Mouse (Mus musculus): ENCODE measurements around the gene Vps11. TPM values are rescaled to one million over a fixed set of nuclear protein-coding genes. Genes with fewer than 3 reads are reported as not detected.
"Not testable (repeated sequence)": the region's sequence is repeated elsewhere in the genome, so short reads cannot be mapped to it uniquely, and the experiment has no call there.

The Vps11 gene
- total and polyA plus RNA-seq, 2 experiments from 2014 or later: 17.7 to 27.8 TPM

DNA sequence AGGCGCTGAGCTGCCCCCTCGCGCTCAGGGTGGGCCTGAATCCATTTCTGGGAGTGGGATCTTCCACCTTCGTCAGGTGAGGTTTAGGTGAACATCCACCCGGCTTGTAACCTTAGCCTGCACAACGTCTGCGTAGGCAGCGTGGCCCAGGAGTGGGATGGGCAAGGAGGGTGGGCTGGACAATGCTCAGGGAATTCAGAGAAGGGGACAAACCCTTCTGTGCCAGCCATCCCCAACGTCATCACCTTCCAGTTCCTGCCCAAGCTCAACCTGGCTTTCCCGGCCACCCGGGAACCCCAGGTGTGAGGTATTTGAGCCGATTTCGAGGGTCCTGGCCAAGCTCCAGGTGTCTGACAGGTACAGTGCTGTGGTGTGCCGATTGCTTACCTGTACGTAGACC, 18.4 kb upstream of the Vps11 start:
- no peak for ATAC-seq (ENCODE audit: insufficient read depth, low read depth)
- 5% methylated on average over 15 of the region's 15 CpGs for WGBS

DNA sequence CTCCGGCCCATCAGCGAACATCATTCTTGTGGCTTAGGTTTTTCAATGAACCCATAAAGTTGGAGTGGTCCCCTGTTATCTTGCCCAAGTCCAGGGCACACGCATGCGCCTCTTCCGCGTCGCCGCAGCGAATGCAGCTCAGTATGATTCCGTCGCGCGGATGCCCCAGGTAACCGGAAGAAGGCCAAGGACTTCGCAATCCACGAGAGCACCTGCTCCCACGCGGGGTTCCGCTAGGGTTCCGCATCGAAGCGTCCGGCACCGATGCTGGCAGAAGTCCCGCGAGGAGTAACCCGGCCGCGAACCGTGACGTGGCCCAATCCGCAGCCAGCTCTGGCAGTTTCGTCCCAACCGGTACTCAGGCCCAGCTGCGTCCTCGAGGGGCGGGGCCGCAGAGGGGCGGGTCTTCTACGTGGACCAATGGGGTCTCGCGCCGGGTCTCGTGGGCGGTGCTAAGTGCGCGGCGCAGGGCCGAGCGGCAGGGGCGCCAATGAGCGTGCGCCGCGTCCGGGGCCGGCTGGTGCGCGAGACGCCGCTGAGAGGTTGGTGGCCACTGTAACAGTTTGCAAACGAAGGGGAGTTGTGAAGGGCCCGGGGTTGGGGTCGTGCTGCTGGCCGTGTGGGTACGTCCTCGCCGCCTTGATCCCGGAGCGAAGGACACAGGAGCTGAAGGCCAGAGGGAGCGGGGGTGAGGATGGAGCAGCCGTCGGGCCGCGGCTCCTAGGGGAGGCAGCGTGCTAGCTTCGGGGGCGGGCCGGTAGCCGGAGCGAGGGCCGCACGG, 17.8 kb upstream of the Vps11 start, which contains the start of gene Hyou1:
Hyou1 (plus strand) TSS at position 437 of the 781 bp plus-strand sequence.
- Histone ChIP-seq H3K27ac (ENCODE audit: low read depth) (peak within 1 kb of the TSS; percentile 73), H3K9me3 (replicated peaks; ENCODE audit: control insufficient read depth, low read length) (no peaks in the 10 kb centered on the region), H3K27me3 (ENCODE audit: control insufficient read depth, insufficient read depth, low read length) (no peaks in the 10 kb centered on the region), H3K36me3 (replicated peaks; ENCODE audit: control insufficient read depth, insufficient read depth, low read length) (peaks cover 37% of the 10 kb centered on the region), H3K4me3 (ENCODE audit: low read depth, low read length) (peak within 1 kb of the TSS; percentile 62), H3K4me2 (ENCODE audit: low read depth, low read length) (peak within 1 kb of the TSS; percentile 87), H3K9ac (replicated peaks; ENCODE audit: low read depth, low read length) (peak within 1 kb of the TSS; percentile 78), H3K4me1 (ENCODE audit: control insufficient read depth, insufficient read depth) (peaks cover 15% of the 10 kb centered on the region)
- ATAC-seq (ENCODE audit: insufficient read depth, low read depth) (peak; percentile 99), DNase-seq (ENCODE audit: low spot score) (peak; percentile 97)
- peak; percentile 15; the same call in 1 of the 2 replicates for TF ChIP-seq EP300 (IDR thresholded peaks at IDR 0.05; ENCODE audit: low read depth)
- TF ChIP-seq CTCF (IDR thresholded peaks at IDR 0.05; ENCODE audit: low read depth): peak; percentile 37
- 0% methylated on average over 82 of the region's 83 CpGs for WGBS

More for the DNA sequence above, 18.4 kb upstream of the Vps11 start:
- TF ChIP-seq EP300 (IDR thresholded peaks at IDR 0.05; ENCODE audit: low read depth) (no peak), CTCF (IDR thresholded peaks at IDR 0.05; ENCODE audit: low read depth) (no peak)
- H3K4me1 ChIP-seq (ENCODE audit: control insufficient read depth, insufficient read depth): peaks cover 15% of the 10 kb centered on the region
- no peaks in the 10 kb centered on the region for H3K27me3 ChIP-seq (ENCODE audit: control insufficient read depth, insufficient read depth, low read length)
- peak overlapping the region; percentile 69 for H3K27ac ChIP-seq (ENCODE audit: low read depth)
- H3K4me2 ChIP-seq (ENCODE audit: low read depth, low read length): peak overlapping the region; percentile 87
- no peaks in the 10 kb centered on the region for H3K9me3 ChIP-seq (replicated peaks; ENCODE audit: control insufficient read depth, low read length)
- DNase-seq (ENCODE audit: low spot score): no peak
- H3K4me3 ChIP-seq (ENCODE audit: low read depth, low read length): peak overlapping the region; percentile 62
- peaks cover 43% of the 10 kb centered on the region for H3K36me3 ChIP-seq (replicated peaks; ENCODE audit: control insufficient read depth, insufficient read depth, low read length)
- H3K9ac ChIP-seq (replicated peaks; ENCODE audit: low read depth, low read length): peak overlapping the region; percentile 71

DNA sequence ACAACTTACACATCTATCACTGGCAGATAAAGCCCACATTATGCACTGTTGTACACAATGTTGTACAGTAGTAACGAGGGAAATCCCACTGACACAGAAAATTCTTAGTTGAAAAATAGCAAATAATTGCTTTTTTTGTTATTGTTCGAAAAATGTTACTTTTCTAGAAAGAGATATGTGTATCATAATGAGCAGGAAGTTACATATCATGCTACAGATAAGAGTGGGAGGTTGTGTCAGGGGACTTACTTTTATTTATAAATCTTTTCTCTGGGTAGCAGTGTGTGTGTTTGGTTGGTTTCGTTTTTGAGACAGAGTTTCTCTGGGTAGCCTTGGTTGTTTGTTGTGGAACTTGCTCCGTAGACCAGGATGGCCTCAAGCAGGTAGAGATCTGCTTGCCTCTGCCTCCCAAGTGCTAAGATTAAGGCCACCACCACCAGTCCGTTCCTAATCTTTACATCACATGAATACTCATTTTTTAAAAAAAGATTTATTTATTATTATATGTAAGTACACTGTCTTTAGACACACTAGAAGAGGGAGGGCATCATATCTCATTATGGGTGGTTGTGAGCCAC, 16.8 kb upstream of the Vps11 start:
- H3K4me2 ChIP-seq (ENCODE audit: low read depth, low read length): peak overlapping the region; percentile 71
- no peaks in the 10 kb centered on the region for H3K9me3 ChIP-seq (replicated peaks; ENCODE audit: control insufficient read depth, low read length)
- DNase-seq (ENCODE audit: low spot score): no peak
- H3K4me1 ChIP-seq (ENCODE audit: control insufficient read depth, insufficient read depth): peaks cover 15% of the 10 kb centered on the region
- H3K27ac ChIP-seq (ENCODE audit: low read depth): no peak overlapping the region
- WGBS: 80% methylated on average over 5 of the region's 5 CpGs
- H3K36me3 ChIP-seq (replicated peaks; ENCODE audit: control insufficient read depth, insufficient read depth, low read length): peaks cover 27% of the 10 kb centered on the region
- H3K9ac ChIP-seq (replicated peaks; ENCODE audit: low read depth, low read length): peak overlapping the region; percentile 78; the same call in 1 of the 2 replicates
- peak overlapping the region; percentile 62 for H3K4me3 ChIP-seq (ENCODE audit: low read depth, low read length)
- ATAC-seq (ENCODE audit: insufficient read depth, low read depth): no peak
- H3K27me3 ChIP-seq (ENCODE audit: control insufficient read depth, insufficient read depth, low read length): no peaks in the 10 kb centered on the region
- TF ChIP-seq EP300 (IDR thresholded peaks at IDR 0.05; ENCODE audit: low read depth) (no peak), CTCF (IDR thresholded peaks at IDR 0.05; ENCODE audit: low read depth) (no peak)

DNA sequence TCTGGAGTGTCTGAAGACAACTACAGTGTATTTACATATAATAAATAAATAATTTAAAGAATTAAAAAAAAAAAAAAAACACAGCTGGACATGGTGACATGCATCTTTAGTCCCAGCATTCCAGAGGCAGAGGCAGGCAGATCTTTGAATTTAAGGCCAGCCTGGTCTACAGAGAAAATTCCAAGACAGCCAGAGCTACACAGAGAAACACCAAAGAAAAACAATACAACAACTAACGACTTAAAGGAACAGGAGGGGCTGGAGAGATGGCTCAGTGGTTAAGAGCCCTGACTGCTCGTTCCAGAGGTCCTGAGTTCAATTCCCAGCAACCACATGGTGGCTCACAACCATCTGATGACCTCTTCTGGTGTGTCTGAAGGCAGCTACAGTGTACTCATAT, 15.9 kb upstream of the Vps11 start:
- H3K27me3 ChIP-seq (ENCODE audit: control insufficient read depth, insufficient read depth, low read length); H3K4me2 ChIP-seq (ENCODE audit: low read depth, low read length); H3K9me3 ChIP-seq (replicated peaks; ENCODE audit: control insufficient read depth, low read length); H3K27ac ChIP-seq (ENCODE audit: low read depth); ATAC-seq (ENCODE audit: insufficient read depth, low read depth); H3K9ac ChIP-seq (replicated peaks; ENCODE audit: low read depth, low read length); H3K4me3 ChIP-seq (ENCODE audit: low read depth, low read length); DNase-seq (ENCODE audit: low spot score): not testable (repeated sequence)
- WGBS: 82% methylated on average over 2 of the region's 2 CpGs
- peaks cover 15% of the 10 kb centered on the region for H3K4me1 ChIP-seq (ENCODE audit: control insufficient read depth, insufficient read depth)
- peaks cover 18% of the 10 kb centered on the region for H3K36me3 ChIP-seq (replicated peaks; ENCODE audit: control insufficient read depth, insufficient read depth, low read length)

DNA sequence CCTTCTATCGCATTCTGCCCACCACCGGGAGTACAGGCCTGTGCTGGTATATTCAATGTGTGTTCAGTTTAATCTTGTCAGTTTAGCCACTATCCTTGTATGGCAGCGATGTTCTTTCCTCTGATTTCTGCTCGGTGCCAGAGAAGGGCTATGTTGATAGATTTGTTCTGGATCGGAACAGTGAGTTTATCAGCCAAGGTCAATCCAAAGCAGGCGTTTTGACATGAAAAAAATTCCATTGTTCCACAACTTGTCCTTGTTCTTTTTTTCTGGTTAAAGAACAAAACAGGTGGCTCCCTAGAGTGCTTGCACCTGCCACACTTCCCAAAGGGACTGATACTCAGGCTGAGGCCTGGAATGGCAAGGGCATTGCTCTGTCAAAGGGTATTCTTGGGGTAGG, 14.7 kb upstream of the Vps11 start:
- Histone ChIP-seq H3K4me2 (ENCODE audit: low read depth, low read length) (no peak overlapping the region), H3K27me3 (ENCODE audit: control insufficient read depth, insufficient read depth, low read length) (no peaks in the 10 kb centered on the region), H3K4me1 (ENCODE audit: control insufficient read depth, insufficient read depth) (peaks cover 15% of the 10 kb centered on the region), H3K4me3 (ENCODE audit: low read depth, low read length) (no peak overlapping the region), H3K9me3 (replicated peaks; ENCODE audit: control insufficient read depth, low read length) (no peaks in the 10 kb centered on the region), H3K36me3 (replicated peaks; ENCODE audit: control insufficient read depth, insufficient read depth, low read length) (peaks cover 6% of the 10 kb centered on the region), H3K27ac (ENCODE audit: low read depth) (no peak overlapping the region), H3K9ac (replicated peaks; ENCODE audit: low read depth, low read length) (no peak overlapping the region)
- no peak for TF ChIP-seq CTCF (IDR thresholded peaks at IDR 0.05; ENCODE audit: low read depth)
- TF ChIP-seq EP300 (IDR thresholded peaks at IDR 0.05; ENCODE audit: low read depth): no peak
- ATAC-seq (ENCODE audit: insufficient read depth, low read depth): no peak
- WGBS: 77% methylated on average over 6 of the region's 6 CpGs
- no peak for DNase-seq (ENCODE audit: low spot score)

Data from heart, postnatal 0 days (tissue).